Mouse (Mus musculus) ES-Bruce4 (cell line): ENCODE measurements around the gene Tnfrsf11a. TPM values are rescaled to one million over a fixed set of nuclear protein-coding genes. Genes with fewer than 3 reads are reported as not detected.
"Not testable (repeated sequence)": the region's sequence is repeated elsewhere in the genome, so short reads cannot be mapped to it uniquely, and the experiment has no call there.

Source experiments
- H3K27ac ChIP-seq: 2 replicates; pipeline ENCODE4 v1.5.1; 2012; ENCODE audit warnings: low read length, inconsistent platforms; ENCODE audit not compliant: insufficient read depth
- H3K27me3 ChIP-seq: 2 replicates; pipeline ENCODE4 v1.6.1; 2012; ENCODE audit warnings: mild to moderate bottlenecking, low read length, inconsistent platforms; ENCODE audit not compliant: control insufficient read depth, poor library complexity, insufficient read depth, severe bottlenecking
- H3K36me3 ChIP-seq: 2 replicates; pipeline ENCODE4 v1.6.1; 2012; ENCODE audit warnings: inconsistent platforms, mild to moderate bottlenecking, low read length, moderate library complexity; ENCODE audit not compliant: control insufficient read depth, poor library complexity, insufficient read depth, severe bottlenecking
- H3K4me1 ChIP-seq: one replicate; pipeline ENCODE4 v1.8.1; 2011; ENCODE audit warnings: low read length; ENCODE audit not compliant: control insufficient read depth, insufficient read depth
- H3K4me3 ChIP-seq: 2 replicates; pipeline ENCODE4 v1.5.1; 2011; ENCODE audit warnings: low read depth, mild to moderate bottlenecking, low read length
- H3K9ac ChIP-seq: 2 replicates; pipeline ENCODE4 v1.6.1; 2012; ENCODE audit warnings: low read depth, mild to moderate bottlenecking, inconsistent platforms; ENCODE audit not compliant: poor library complexity, severe bottlenecking
- H3K9me3 ChIP-seq: replicated peaks from 2 replicates; pipeline ENCODE4 v1.6.1; 2012; ENCODE audit warnings: mild to moderate bottlenecking, low read length, inconsistent platforms; ENCODE audit not compliant: control insufficient read depth, poor library complexity, insufficient read depth, severe bottlenecking
- CTCF ChIP-seq: IDR thresholded peaks from one replicate; pipeline ENCODE4 v1.8.1; 2011; ENCODE audit warnings: low read depth, low read length
- EP300 ChIP-seq: IDR thresholded peaks from 2 replicates; pipeline ENCODE4 v1.6.1; 2011; ENCODE audit warnings: low read depth, low read length; ENCODE audit not compliant: insufficient read depth
- POLR2A ChIP-seq: IDR thresholded peaks from one replicate; pipeline ENCODE4 v1.8.1; 2011; ENCODE audit warnings: low read length; ENCODE audit not compliant: insufficient read depth
- polyA plus RNA-seq: library from polyadenylated mRNA; stranded (reverse); fragments of >200 nt; gene quantifications from 2 replicates; pipeline ENCODE4 v1.2.4, GENCODE M21; 2011; ENCODE audit warnings: low read depth; ENCODE audit not compliant: missing spikeins, insufficient read depth, insufficient read length

Gene Tnfrsf11a
- polyA plus RNA-seq, 1 experiment: 1.1 TPM

GRCm38 (mm10) chr1:105765586-105765985 is 14.9 kb upstream of the Tnfrsf11a start:
- Histone ChIP-seq H3K9ac (no peak overlapping the region), H3K27me3 (no peaks in the 10 kb centered on the region), H3K9me3 (peaks cover 14% of the 10 kb centered on the region), H3K4me1 (no peaks in the 10 kb centered on the region), H3K36me3 (no peaks in the 10 kb centered on the region), H3K27ac (no peak overlapping the region), H3K4me3 (no peak overlapping the region)
- TF ChIP-seq CTCF (no peak), POLR2A (no peak), EP300 (no peak)

- not testable (repeated sequence) for H3K4me1 ChIP-seq, H3K9ac ChIP-seq, H3K27ac ChIP-seq, H3K27me3 ChIP-seq, H3K36me3 ChIP-seq, H3K4me3 ChIP-seq
- peaks cover 14% of the 10 kb centered on the region for H3K9me3 ChIP-seq
These were observed 14.4 kb upstream of the Tnfrsf11a start for GRCm38 (mm10) chr1:105766099-105766498.

GRCm38 (mm10) chr1:105768397-105768796 is 12.1 kb upstream of the Tnfrsf11a start:
- H3K36me3 ChIP-seq: no peaks in the 10 kb centered on the region

DNA sequence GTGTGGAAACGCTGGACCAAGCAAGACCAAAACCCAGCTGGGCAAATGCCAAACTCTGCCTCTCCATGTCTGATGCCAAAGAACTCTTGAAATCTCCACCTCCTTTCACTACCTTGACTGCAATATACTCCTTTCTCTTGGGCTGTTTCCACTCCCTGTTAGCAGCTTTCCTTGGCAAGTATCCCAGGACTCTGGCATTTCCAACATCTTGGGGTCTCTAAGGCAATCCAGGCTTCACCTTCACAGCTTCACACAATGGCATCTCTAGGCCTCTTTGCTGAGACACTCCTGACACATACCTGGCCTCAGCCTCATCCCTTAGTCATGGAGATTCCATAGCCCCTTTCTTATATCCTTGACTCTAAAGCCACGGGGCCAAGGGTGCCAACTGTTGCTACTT is 9.8 kb upstream of the Tnfrsf11a start:
- no peaks in the 10 kb centered on the region for H3K4me1 ChIP-seq
- no peaks in the 10 kb centered on the region for H3K27me3 ChIP-seq
- no peaks in the 10 kb centered on the region for H3K9me3 ChIP-seq
- H3K36me3 ChIP-seq: no peaks in the 10 kb centered on the region
- H3K9ac ChIP-seq: no peak overlapping the region
- no peak for TF ChIP-seq POLR2A
- TF ChIP-seq CTCF: no peak
- no peak for TF ChIP-seq EP300
- no peak overlapping the region for H3K27ac ChIP-seq
- H3K4me3 ChIP-seq: no peak overlapping the region

More at GRCm38 (mm10) chr1:105768397-105768796, 12.1 kb upstream of the Tnfrsf11a start:
- Histone ChIP-seq H3K9me3 (peaks cover 2% of the 10 kb centered on the region), H3K9ac (no peak overlapping the region), H3K27me3 (no peaks in the 10 kb centered on the region), H3K27ac (no peak overlapping the region), H3K4me3 (no peak overlapping the region), H3K4me1 (no peaks in the 10 kb centered on the region)
- TF ChIP-seq CTCF (no peak), POLR2A (no peak), EP300 (no peak)

- H3K36me3 ChIP-seq: no peaks in the 10 kb centered on the region
- H3K9ac ChIP-seq: no peak overlapping the region
- TF ChIP-seq CTCF (no peak), POLR2A (no peak), EP300 (no peak)
- no peak overlapping the region for H3K4me3 ChIP-seq
- no peak overlapping the region for H3K27ac ChIP-seq
- no peaks in the 10 kb centered on the region for H3K9me3 ChIP-seq
- H3K27me3 ChIP-seq: no peaks in the 10 kb centered on the region; the same call in 1 of the 2 replicates
- H3K4me1 ChIP-seq: no peaks in the 10 kb centered on the region
These were observed 4.1 kb upstream of the Tnfrsf11a start for GRCm38 (mm10) chr1:105776426-105776825.

DNA sequence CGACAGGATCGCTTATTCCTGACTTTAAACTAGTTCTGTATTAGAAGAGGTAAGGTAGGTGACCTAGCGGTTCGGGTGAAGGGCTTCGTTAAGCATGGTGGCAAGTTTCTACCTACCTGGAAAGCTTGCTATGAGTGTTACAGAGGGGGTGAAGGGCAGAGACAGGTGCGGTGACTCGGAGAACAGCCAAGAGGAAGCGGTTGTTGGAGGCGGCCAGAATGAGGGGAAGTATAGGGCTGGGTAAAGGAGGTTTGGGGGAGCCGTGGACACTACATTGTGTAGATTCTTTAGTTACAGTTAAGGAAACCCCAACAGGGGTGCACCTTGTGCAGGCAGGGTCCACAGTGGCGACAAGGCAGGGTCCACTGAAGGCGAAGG is 450 bp upstream of the Tnfrsf11a start:
- no peak overlapping the region for H3K27ac ChIP-seq
- no peaks in the 10 kb centered on the region; the same call in none of the 2 replicates for H3K27me3 ChIP-seq
- no peaks in the 10 kb centered on the region for H3K4me1 ChIP-seq
- TF ChIP-seq CTCF (no peak), EP300 (no peak), POLR2A (no peak)
- peak overlapping the region; percentile 78 for H3K4me3 ChIP-seq
- no peaks in the 10 kb centered on the region for H3K9me3 ChIP-seq
- no peaks in the 10 kb centered on the region for H3K36me3 ChIP-seq
- H3K9ac ChIP-seq: peak overlapping the region; percentile 79
